ENCODE assay signal across 8 mouse cellular contexts in the genomic region with DNA sequence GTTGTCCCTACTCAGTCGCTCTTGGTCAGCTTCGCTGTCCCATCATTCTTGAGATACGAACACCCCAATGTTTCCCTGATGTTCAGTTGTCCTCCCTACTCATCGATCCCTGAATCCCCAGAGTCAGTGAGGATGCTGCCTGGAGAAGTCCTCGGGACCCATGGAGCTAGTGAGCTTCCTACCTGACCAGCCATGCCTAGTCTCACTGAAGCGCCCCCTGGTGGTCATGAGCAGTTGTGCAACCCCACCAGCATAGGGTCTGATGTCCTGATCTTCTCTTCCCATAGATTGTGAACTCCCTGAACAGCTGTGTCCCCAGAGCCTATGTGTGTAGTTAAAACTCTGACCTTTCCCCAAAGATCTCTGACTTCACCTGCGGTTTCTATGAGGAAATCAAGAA. TPM values are rescaled to one million over a fixed set of nuclear protein-coding genes. Genes with fewer than 3 reads are reported as not detected.
DNase-seq lines count a peak whose midpoint lies in the region; ATAC-seq and TF ChIP-seq lines count a peak whose summit lies in the region.

No protein-coding gene starts in this region.

- no peak overlapping the region for H3K9ac ChIP-seq in kidney, embryonic 16.5 days (replicated peaks; ENCODE audit: low read length)
- H3K9ac ChIP-seq in ES-E14 (ENCODE audit: insufficient read depth, low read depth, low read length, poor library complexity, severe bottlenecking), result no peak overlapping the region
- no peak overlapping the region for H3K9ac ChIP-seq in midbrain, embryonic 11.5 days (ENCODE audit: low read length)

- no peaks in the 10 kb centered on the region for H3K27me3 ChIP-seq in kidney, embryonic 16.5 days (ENCODE audit: insufficient read depth, low read length)
- no peaks in the 10 kb centered on the region for H3K27me3 ChIP-seq in midbrain, embryonic 11.5 days (ENCODE audit: control insufficient read depth, insufficient read depth, low read length)

- no peaks in the 10 kb centered on the region for H3K36me3 ChIP-seq in kidney, embryonic 16.5 days (ENCODE audit: insufficient read depth, low read length)
- no peaks in the 10 kb centered on the region for H3K36me3 ChIP-seq in ES-E14 (ENCODE audit: control insufficient read depth, insufficient read depth, low read length, poor library complexity, severe bottlenecking)
- no peaks in the 10 kb centered on the region for H3K36me3 ChIP-seq in midbrain, embryonic 11.5 days (ENCODE audit: control insufficient read depth, insufficient read depth, low read length)

- ATAC-seq in kidney, embryonic 16.5 days (ENCODE audit: low FRiP score, low TSS enrichment), result no peak
- peak; percentile 48 for ATAC-seq in granulocyte monocyte progenitor cell, adult 5-6 weeks (replicated peaks; ENCODE audit: poor library complexity, severe bottlenecking)
- ATAC-seq in midbrain, embryonic 11.5 days (ENCODE audit: low FRiP score), result no peak

- H3K4me2 ChIP-seq in kidney, embryonic 16.5 days (replicated peaks; ENCODE audit: low read depth, low read length), result no peak overlapping the region
- no peak overlapping the region for H3K4me2 ChIP-seq in midbrain, embryonic 11.5 days

- in situ Hi-C loops in ES-E14 (cut with MboI; ENCODE audit: low sequenced_read_pairs in 2 of 2, unreplicated experiment in 2 of 2), result no loop called here

- H3K27ac ChIP-seq in kidney, embryonic 16.5 days (ENCODE audit: low read length), result no peak overlapping the region
- H3K27ac ChIP-seq in ES-E14 (ENCODE audit: insufficient read depth, low read depth, low read length, poor library complexity, severe bottlenecking), result no peak overlapping the region
- no peak overlapping the region for H3K27ac ChIP-seq in midbrain, embryonic 11.5 days (ENCODE audit: low read depth, low read length)

- no peaks in the 10 kb centered on the region for H3K4me1 ChIP-seq in kidney, embryonic 16.5 days (ENCODE audit: insufficient read depth, low read length)
- no peaks in the 10 kb centered on the region for H3K4me1 ChIP-seq in ES-E14 (ENCODE audit: control insufficient read depth in 2 of 2, insufficient read depth in 2 of 2, low read length in 2 of 2, poor library complexity in 1 of 2)
- no peaks in the 10 kb centered on the region for H3K4me1 ChIP-seq in midbrain, embryonic 11.5 days (ENCODE audit: control insufficient read depth, insufficient read depth, low read length)

- 63% methylated on average over 7 of the region's 7 CpGs for WGBS in kidney, embryonic 16.5 days
- WGBS in midbrain, embryonic 11.5 days, result 62% methylated on average over 7 of the region's 7 CpGs

- H3K9me3 ChIP-seq in kidney, embryonic 16.5 days (ENCODE audit: low read length), result no peaks in the 10 kb centered on the region
- no peaks in the 10 kb centered on the region for H3K9me3 ChIP-seq in ES-E14 (ENCODE audit: control insufficient read depth, insufficient read depth, low read depth, low read length)
- H3K9me3 ChIP-seq in midbrain, embryonic 11.5 days (ENCODE audit: control insufficient read depth, low read length), result no peaks in the 10 kb centered on the region

- DNase-seq in kidney, adult 9 months, result peak; percentile 31
- DNase-seq in ES-E14 (ENCODE audit: low read depth, low spot score), result peak; percentile 43
- peak; percentile 50 to 54 for DNase-seq in adrenal gland, postnatal 36 days
- peak; percentile 17 to 68 for DNase-seq in spleen, postnatal 4 days (ENCODE audit: low spot score in 2 of 2)
- no peak for DNase-seq in layer of hippocampus, postnatal 36 days
- DNase-seq in midbrain, embryonic 11.5 days (ENCODE audit: low spot score, missing footprints), result no peak

- H3K4me3 ChIP-seq in kidney, embryonic 16.5 days (ENCODE audit: low read length), result no peak overlapping the region
- H3K4me3 ChIP-seq in ES-E14 (ENCODE audit: insufficient read depth in 1 of 2, low read depth in 1 of 2, low read length in 2 of 2, poor library complexity in 1 of 2, severe bottlenecking in 1 of 2), result no peak overlapping the region
- no peak overlapping the region for H3K4me3 ChIP-seq in midbrain, embryonic 11.5 days (ENCODE audit: low read depth, low read length)

TF ChIP-seq in ES-E14, 5 proteins besides CTCF, POLR2A, EP300 and RAD21:
- no peak for TF ChIP-seq ZNF384 (IDR thresholded peaks at IDR 0.05; ENCODE audit: low read depth, low read length)
- TF ChIP-seq MAFK (IDR thresholded peaks at IDR 0.05; ENCODE audit: insufficient read depth, low read depth, low read length), result no peak

RNA-seq across cellular contexts. Expression of gene Kcna5, which starts 47.9 kb away (rescaled TPM):
- 4.8 and 5.0 TPM in 2 replicates for polyA plus RNA-seq in kidney, embryonic 16.5 days (2015; fragmentation: Nextera tagmentation; extraction: Ambion mirVana)
- total RNA-seq in ES-E14 (2012; rRNA removed), result 0.16 TPM in 1 of 2 replicates, not detected in the other
- 1 to 10 TPM; 1.8 to 2.3 TPM for total RNA-seq in adrenal gland, postnatal 36 days (2021)
- not detected in 2 replicates for total RNA-seq in granulocyte monocyte progenitor cell, adult 5-6 weeks (2014; fragmentation: Nextera tagmentation)
- not detected in 2 replicates for total RNA-seq in granulocyte monocyte progenitor cell, adult 5-6 weeks (2017)
- total RNA-seq in layer of hippocampus, postnatal 36 days (2021), result 1 to 10 TPM; 1.3 to 1.6 TPM
- 3.8 and 4.5 TPM in 2 replicates for polyA plus RNA-seq in midbrain, embryonic 11.5 days (2014; fragmentation: Nextera tagmentation; extraction: Ambion mirVana)

Comparison
In these comparisons a context has a peak if more than half of its experiments do, and no peak if none do; other contexts are left out.
1. DNase-seq: peak in kidney, adult 9 months (single experiment), ES-E14 (single experiment), adrenal gland, postnatal 36 days (2 of 2) and spleen, postnatal 4 days (2 of 2); none in layer of hippocampus, postnatal 36 days (0 of 2) and midbrain, embryonic 11.5 days (single experiment).